Mouse (Mus musculus): ENCODE measurements around the gene Slc35e4. TPM values are rescaled to one million over a fixed set of nuclear protein-coding genes. Genes with fewer than 3 reads are reported as not detected.

Slc35e4 gene
- 2.2 and 2.3 TPM in 2 replicates for polyA plus RNA-seq (2012; ENCODE audit: low replicate concordance)

DNA sequence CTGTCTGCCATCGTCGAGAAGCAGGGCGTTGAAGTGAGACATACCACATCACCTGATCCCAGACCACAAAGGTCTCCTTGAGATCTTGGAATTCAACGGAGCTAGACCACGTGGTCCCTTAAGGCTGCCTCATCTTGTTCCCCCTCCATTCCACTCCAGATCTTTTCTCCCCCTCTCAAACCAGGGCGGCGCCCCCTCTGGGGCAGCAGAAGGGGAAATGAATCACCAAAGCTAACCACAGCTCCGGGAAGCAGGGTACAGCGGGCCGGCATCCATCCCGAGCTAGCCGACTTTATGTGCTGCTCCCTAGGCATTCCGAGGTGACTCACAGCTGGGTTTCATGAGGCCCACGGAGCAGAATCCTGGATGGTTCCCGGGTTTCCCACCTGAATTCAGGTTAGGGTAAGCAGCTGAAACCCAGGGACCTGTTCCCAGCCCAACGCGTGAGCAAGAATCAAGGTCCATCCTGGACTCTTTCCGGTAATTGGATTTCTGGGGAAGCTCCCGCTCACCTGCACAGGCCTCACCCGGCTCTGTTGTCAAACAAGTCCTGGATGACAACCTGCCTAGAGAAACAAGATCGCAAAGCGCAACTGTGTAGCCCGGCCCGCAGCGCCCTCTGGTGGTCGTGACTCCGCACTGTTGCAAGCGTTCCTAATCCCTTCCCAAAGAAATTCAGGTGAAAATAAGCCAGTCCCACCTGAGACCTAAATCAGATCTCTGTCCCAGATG is at the start of gene Slc35e4:
Slc35e4 (minus strand) TSS at position 556 of the 732 bp plus-strand sequence.

GRCm38 (mm10) chr11:3963610-3964415 is 49.3 kb upstream of the Slc35e4 start, which contains the start of gene Pes1:
TSS of gene Pes1 (plus strand) at chr11:3963975.

GRCm38 (mm10) chr11:3931511-3932211 is 17.2 kb upstream of the Slc35e4 start, which contains the start of gene Tcn2:
TSS of gene Tcn2 (minus strand) at chr11:3932159.

DNA sequence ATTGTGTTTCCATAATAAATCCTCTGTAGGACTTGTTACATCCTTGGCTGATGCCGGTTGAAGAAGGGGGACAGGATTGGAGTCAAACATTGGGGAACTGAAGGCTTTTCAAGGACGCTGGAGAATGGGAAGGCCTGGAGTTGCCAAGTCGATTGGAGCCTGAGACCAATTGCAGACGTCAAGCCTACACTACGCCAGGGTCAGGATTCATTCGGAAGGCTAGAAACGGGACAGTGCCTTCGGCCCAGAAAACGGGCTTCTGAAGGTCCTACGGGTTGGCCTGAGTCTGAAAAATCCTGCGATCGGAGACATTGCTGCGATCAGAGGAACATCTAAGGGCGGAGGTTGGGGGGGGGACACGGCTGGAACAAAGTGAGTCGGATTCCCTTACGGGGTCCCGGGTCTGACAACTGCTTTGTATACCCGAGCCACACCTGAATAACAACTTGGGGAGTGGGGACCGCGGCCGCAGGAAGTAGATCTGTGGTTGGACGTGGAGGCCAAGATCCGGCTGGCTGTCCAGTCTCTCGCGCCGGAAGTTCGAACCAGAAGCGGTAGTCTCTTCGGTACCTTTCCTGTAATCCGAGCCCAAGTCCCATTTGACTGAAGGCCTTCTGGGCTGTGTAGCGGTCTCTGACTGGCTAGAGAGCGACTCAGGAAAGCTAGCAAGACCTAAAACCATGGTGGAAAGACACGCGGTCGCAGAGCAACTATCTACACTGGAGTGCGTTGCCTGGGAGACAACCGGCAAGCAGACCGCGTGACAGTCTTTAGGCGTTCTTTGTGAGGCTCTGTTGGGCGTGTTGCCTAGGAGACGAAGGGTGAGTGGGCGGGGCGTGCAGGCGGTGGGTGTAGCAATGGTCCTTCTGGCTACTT is 19.8 kb downstream of the Slc35e4 start, which contains the start of the genes 4921536K21Rik and Dusp18:
4921536K21Rik (minus strand) TSS at position 693 of the 876 bp plus-strand sequence.
Dusp18 (plus strand) TSS at position 835 of the 876 bp plus-strand sequence.

DNA sequence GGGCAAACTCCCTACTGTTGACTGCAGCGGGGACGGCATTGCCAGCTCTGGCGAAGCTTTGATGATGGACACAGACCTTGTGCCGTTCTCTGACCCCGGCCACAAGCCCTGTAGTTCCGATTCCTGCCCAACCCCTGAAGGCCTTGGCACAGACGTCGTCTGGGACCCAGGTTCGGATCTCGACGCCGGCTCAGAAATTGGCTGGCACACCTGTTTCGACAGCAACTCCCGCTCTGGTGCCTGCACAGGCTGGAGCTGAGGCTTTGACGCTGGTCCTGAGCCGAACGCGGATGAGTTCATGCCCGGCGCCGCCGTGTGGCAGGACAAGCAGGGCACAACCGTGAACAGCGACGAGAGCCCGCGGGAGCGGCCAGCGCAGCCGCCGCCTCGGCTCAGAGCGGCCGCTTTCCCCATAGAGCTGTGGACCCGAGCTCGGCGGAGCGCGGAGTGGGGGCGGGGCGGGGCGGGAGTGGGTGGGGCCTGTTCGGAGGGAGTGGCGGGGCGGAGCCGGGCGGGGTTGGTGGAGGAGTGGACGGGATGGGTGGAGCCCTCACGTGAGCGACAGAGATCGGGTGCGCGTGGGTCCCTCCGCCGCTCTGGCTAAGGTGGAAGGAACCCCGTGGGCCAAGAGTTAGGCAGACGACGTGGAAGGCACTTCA is 50.9 kb downstream of the Slc35e4 start, which contains the start of gene Osbp2:
Osbp2 (minus strand) TSS at position 450 of the 659 bp plus-strand sequence.

Other genes starting within 250 kb of the Slc35e4 start
- gene Osbp2, start 50.8 kb downstream of the Slc35e4 start, polyA plus RNA-seq (2012; ENCODE audit: low replicate concordance): 0.08 TPM in 1 of 2 replicates, not detected in the other
- gene 4921536K21Rik, start 19.6 kb downstream of the Slc35e4 start, polyA plus RNA-seq (2012; ENCODE audit: low replicate concordance): not detected in 2 replicates
- gene Dusp18, start 19.4 kb downstream of the Slc35e4 start, polyA plus RNA-seq (2012; ENCODE audit: low replicate concordance): 0.11 TPM in 1 of 2 replicates, not detected in the other
- gene Tcn2, start 17.5 kb upstream of the Slc35e4 start, polyA plus RNA-seq (2012; ENCODE audit: low replicate concordance): 1.8 and 8.2 TPM in 2 replicates
- 10.9 and 45.9 TPM in 2 replicates for gene Pes1, start 49.3 kb upstream of the Slc35e4 start, polyA plus RNA-seq (2012; ENCODE audit: low replicate concordance)
- gene 4930556J24Rik, start 62.1 kb upstream of the Slc35e4 start, polyA plus RNA-seq (2012; ENCODE audit: low replicate concordance): not detected in 2 replicates
- gene Gal3st1, start 69.0 kb upstream of the Slc35e4 start, polyA plus RNA-seq (2012; ENCODE audit: low replicate concordance): not detected in 2 replicates
- gene Sec14l4, start 116.8 kb upstream of the Slc35e4 start, polyA plus RNA-seq (2012; ENCODE audit: low replicate concordance): not detected in 2 replicates
- gene Sec14l3, start 150.2 kb upstream of the Slc35e4 start, polyA plus RNA-seq (2012; ENCODE audit: low replicate concordance): not detected in 2 replicates
- 14.6 and 26.5 TPM in 2 replicates for gene Mtfp1, start 180.8 kb upstream of the Slc35e4 start, polyA plus RNA-seq (2012; ENCODE audit: low replicate concordance)
- 9.2 and 18.3 TPM in 2 replicates for gene Sec14l2, start 208.8 kb upstream of the Slc35e4 start, polyA plus RNA-seq (2012; ENCODE audit: low replicate concordance)
- 11.0 and 14.2 TPM in 2 replicates for gene Rnf215, start 220.5 kb upstream of the Slc35e4 start, polyA plus RNA-seq (2012; ENCODE audit: low replicate concordance)
- gene Ccdc157, start 245.6 kb upstream of the Slc35e4 start, polyA plus RNA-seq (2012; ENCODE audit: low replicate concordance): 2.2 and 2.6 TPM in 2 replicates
- gene Sf3a1, start 245.7 kb upstream of the Slc35e4 start, polyA plus RNA-seq (2012; ENCODE audit: low replicate concordance): 41.2 and 118 TPM in 2 replicates